Mouse (Mus musculus) CH12.LX (cell line): Measurements from ENCODE around the gene Arhgef6. TPM values are rescaled to one million over a fixed set of nuclear protein-coding genes. Genes with fewer than 3 reads are reported as not detected.
A peak's percentile ranks its signal among the peaks of the same experiment; 100 is the strongest.

ENCODE experiments used
- DNase-seq: peaks from one replicate; pipeline ENCODE4 v3.0.0-alpha.2; 2013; ENCODE audit errors: extremely low read depth
- H3K27ac ChIP-seq: 2 replicates; pipeline ENCODE4 v1.5.1; 2012; ENCODE audit warnings: low read depth, mild to moderate bottlenecking, control low read depth, moderate library complexity; ENCODE audit not compliant: insufficient read depth
- H3K27me3 ChIP-seq: replicated peaks from 2 replicates; pipeline ENCODE3; 2012; ENCODE audit warnings: inconsistent platforms
- H3K36me3 ChIP-seq, 2 experiments: replicated peaks in 1 of 2; 2 replicates each; pipeline versions ENCODE3 to v1.6.1; 2012; ENCODE audit warnings: inconsistent platforms in 1 of 2, low read length in 1 of 2, mild to moderate bottlenecking in 1 of 2, mixed read lengths in 1 of 2, moderate library complexity in 1 of 2; ENCODE audit not compliant: control insufficient read depth in 1 of 2, insufficient read depth in 1 of 2
- H3K4me1 ChIP-seq, 2 experiments: 2 replicates each; pipeline ENCODE4 v1.6.1; 2012; ENCODE audit warnings: inconsistent platforms in 1 of 2, moderate library complexity in 1 of 2; ENCODE audit not compliant: insufficient read depth in 2 of 2, control insufficient read depth in 1 of 2
- H3K4me2 ChIP-seq: 2 replicates; pipeline ENCODE4 v1.6.1; 2012; ENCODE audit warnings: low read depth, mild to moderate bottlenecking, control low read depth; ENCODE audit not compliant: poor library complexity, insufficient read depth, severe bottlenecking
- H3K4me3 ChIP-seq, 3 experiments: fragments of 150-350 bp in 1 of 3; sonication (generic) in 1 of 3; replicated peaks in 1 of 3; 2 replicates each; pipeline versions ENCODE3 to v1.5.1; 2011 to 2012; ENCODE audit warnings: low read depth in 2 of 3, low read length in 2 of 3, mild to moderate bottlenecking in 2 of 3, moderate library complexity in 2 of 3, control low read depth in 1 of 3, improper control_type of control experiment in 1 of 3, inconsistent platforms in 1 of 3, mixed read lengths in 1 of 3; ENCODE audit not compliant: poor library complexity in 1 of 3
- H3K79me2 ChIP-seq: replicated peaks from 2 replicates; pipeline ENCODE4 v1.6.1; 2012; ENCODE audit warnings: mild to moderate bottlenecking, moderate library complexity; ENCODE audit not compliant: control insufficient read depth, poor library complexity, insufficient read depth, severe bottlenecking; ENCODE audit errors: extremely low read depth
- H3K9ac ChIP-seq: 2 replicates; pipeline ENCODE4 v1.6.1; 2012; ENCODE audit warnings: low read depth, mild to moderate bottlenecking, control low read depth, moderate library complexity; ENCODE audit not compliant: insufficient read depth
- H3K9me3 ChIP-seq: replicated peaks from 2 replicates; pipeline ENCODE3; 2012; ENCODE audit warnings: low read length, inconsistent platforms, mixed read lengths
- CHD1 ChIP-seq: IDR thresholded peaks from 2 replicates; pipeline ENCODE4 v1.6.1; 2012; ENCODE audit warnings: low read depth, low read length, improper control_type of control experiment, inconsistent platforms
- CHD2 ChIP-seq: IDR thresholded peaks from 2 replicates; pipeline ENCODE4 v1.6.1; 2011; ENCODE audit warnings: low read length, improper control_type of control experiment
- CTCF ChIP-seq, 2 experiments: IDR thresholded peaks in 1 of 2; conservative IDR thresholded peaks in 1 of 2; 2 replicates each; pipeline ENCODE4 v1.5.1; 2011 to 2012; ENCODE audit warnings: low read depth in 2 of 2, low read length in 2 of 2, improper control_type of control experiment in 1 of 2, inconsistent platforms in 1 of 2, mild to moderate bottlenecking in 1 of 2, moderate library complexity in 1 of 2
- E2F4 ChIP-seq: IDR thresholded peaks from 2 replicates; pipeline ENCODE4 v1.6.1; 2011; ENCODE audit warnings: low read depth, low read length, improper control_type of control experiment; ENCODE audit not compliant: insufficient replicate concordance
- ETS1 ChIP-seq: conservative IDR thresholded peaks from 2 replicates; pipeline ENCODE4 v1.6.1; 2012; ENCODE audit warnings: low read depth, mild to moderate bottlenecking, inconsistent platforms, low read length, improper control_type of control experiment, moderate library complexity
- GABPA ChIP-seq: IDR thresholded peaks from 2 replicates; pipeline ENCODE4 v1.6.1; 2012; ENCODE audit warnings: low read depth, low read length, improper control_type of control experiment, inconsistent platforms; ENCODE audit not compliant: insufficient replicate concordance
- IRF4 ChIP-seq: IDR thresholded peaks from 2 replicates; pipeline ENCODE4 v1.6.1; 2014; ENCODE audit warnings: low read depth, mild to moderate bottlenecking, inconsistent platforms, low read length, improper control_type of control experiment
- JUN ChIP-seq: IDR thresholded peaks from 2 replicates; pipeline ENCODE4 v1.6.1; 2011; ENCODE audit warnings: low read depth, mild to moderate bottlenecking, low read length, improper control_type of control experiment, moderate library complexity; ENCODE audit not compliant: insufficient read depth
- KAT2A ChIP-seq: IDR thresholded peaks from 2 replicates; pipeline ENCODE4 v1.6.1; 2012; ENCODE audit warnings: low read length, improper control_type of control experiment, inconsistent platforms; ENCODE audit not compliant: insufficient replicate concordance
- MAX ChIP-seq: IDR thresholded peaks from 2 replicates; pipeline ENCODE4 v1.6.1; 2011; ENCODE audit warnings: low read length, improper control_type of control experiment
- MAZ ChIP-seq: IDR thresholded peaks from 2 replicates; pipeline ENCODE4 v1.6.1; 2012; ENCODE audit warnings: low read depth, mild to moderate bottlenecking, inconsistent platforms, low read length, improper control_type of control experiment, moderate library complexity
- MXI1 ChIP-seq: IDR thresholded peaks from 2 replicates; pipeline ENCODE4 v1.6.1; 2011; ENCODE audit warnings: mild to moderate bottlenecking, low read depth, low read length, improper control_type of control experiment
- MYC ChIP-seq: IDR thresholded peaks from 2 replicates; pipeline ENCODE4 v1.6.1; 2011; ENCODE audit warnings: low read depth, mild to moderate bottlenecking, improper control_type of control experiment, low read length
- NRF1 ChIP-seq: IDR thresholded peaks from 2 replicates; pipeline ENCODE4 v1.6.1; 2014; ENCODE audit warnings: low read depth, mild to moderate bottlenecking, inconsistent platforms, low read length, improper control_type of control experiment, moderate library complexity
- PAX5 ChIP-seq: IDR thresholded peaks from 2 replicates; pipeline ENCODE4 v1.6.1; 2012; ENCODE audit warnings: low read length, inconsistent platforms, mixed read lengths
- POLR2A ChIP-seq: IDR thresholded peaks from 2 replicates; pipeline ENCODE4 v1.6.1; 2011; ENCODE audit warnings: low read depth, mild to moderate bottlenecking, improper control_type of control experiment, low read length
- RAD21 ChIP-seq: IDR thresholded peaks from 2 replicates; pipeline ENCODE4 v1.6.1; 2011; ENCODE audit warnings: low read depth, mild to moderate bottlenecking, low read length, improper control_type of control experiment, moderate library complexity
- RCOR1 ChIP-seq: conservative IDR thresholded peaks from 2 replicates; pipeline ENCODE4 v1.6.1; 2012; ENCODE audit warnings: low read depth, mild to moderate bottlenecking, inconsistent platforms, low read length, improper control_type of control experiment
- SIN3A ChIP-seq: IDR thresholded peaks from 2 replicates; pipeline ENCODE4 v1.6.1; 2012; ENCODE audit warnings: low read length, improper control_type of control experiment, inconsistent platforms
- SMC3 ChIP-seq: IDR thresholded peaks from 2 replicates; pipeline ENCODE4 v1.6.1; 2011; ENCODE audit warnings: low read depth, low read length, improper control_type of control experiment
- TBP ChIP-seq: conservative IDR thresholded peaks from 2 replicates; pipeline ENCODE4 v1.6.1; 2011; ENCODE audit warnings: low read depth, low read length, improper control_type of control experiment
- TCF12 ChIP-seq: IDR thresholded peaks from 2 replicates; pipeline ENCODE4 v1.6.1; 2014; ENCODE audit warnings: low read depth, mild to moderate bottlenecking, inconsistent platforms, low read length, improper control_type of control experiment
- USF2 ChIP-seq: conservative IDR thresholded peaks from 2 replicates; pipeline ENCODE4 v1.6.1; 2011; ENCODE audit warnings: low read depth, low read length, improper control_type of control experiment
- ZC3H11A ChIP-seq: IDR thresholded peaks from 2 replicates; pipeline ENCODE4 v1.6.1; 2012; ENCODE audit warnings: low read depth, mild to moderate bottlenecking, inconsistent platforms, low read length, improper control_type of control experiment
- ZNF384 ChIP-seq: IDR thresholded peaks from 2 replicates; pipeline ENCODE4 v1.6.1; 2012; ENCODE audit warnings: low read depth, low read length, improper control_type of control experiment, inconsistent platforms
- dilution Hi-C: fragments of 300-500 bp; cut with MboI; formaldehyde crosslinking; loops from 2 replicates; pipeline ENCODE4 v1.14.3; 2020; ENCODE audit warnings: low sequenced_read_pairs; ENCODE audit not compliant: extremely low pct_unique_long_range_greater_than_20kb, extremely low pct_ligation_motif_present
- in situ Hi-C: fragments of 300-500 bp; cut with MboI; formaldehyde crosslinking; loops from 3 replicates; pipeline ENCODE4 v1.14.3; 2019; ENCODE audit warnings: low sequenced_read_pairs, low pct_ligation_motif_present, low pct_unique_long_range_greater_than_20kb, mixed read lengths
- polyA plus RNA-seq: library from polyadenylated mRNA; unstranded; fragments of >175 nt; gene quantifications from 2 replicates; pipeline ENCODE4 v1.2.1, GENCODE M21; 2012; ENCODE audit warnings: low read depth; ENCODE audit not compliant: insufficient read length
- total RNA-seq, 2 experiments: library from RNA; depleted of rRNA; stranded (reverse); fragments of 300-350 nt in 1 of 2; fragments of >200 nt in 1 of 2; gene quantifications; 2 replicates each; pipeline ENCODE4 v1.2.3; 2012 to 2014

Gene Arhgef6
- total and polyA plus RNA-seq, 3 experiments = 69.8 to 206 (median 162) TPM

GRCm38 (mm10) chrX:57238572-57238971 lies 100.0 kb downstream of the Arhgef6 start:
- H3K9me3 ChIP-seq = peaks cover 4% of the 10 kb centered on the region
- no peak overlapping the region for H3K4me2 ChIP-seq
- DNase-seq = no peak
- dilution Hi-C loops (no loop called here), in situ Hi-C loops (no loop called here)
- H3K4me3 ChIP-seq = no peak overlapping the region
- H3K36me3 ChIP-seq = peaks cover 29 to 69% of the 10 kb centered on the region in 2 experiments
- H3K27ac ChIP-seq = no peak overlapping the region
- no peaks in the 10 kb centered on the region for H3K79me2 ChIP-seq
- H3K9ac ChIP-seq = no peak overlapping the region
- TF ChIP-seq SIN3A (no peak), MXI1 (no peak), TBP (no peak), GABPA (no peak), CHD2 (no peak), SMC3 (no peak), USF2 (no peak), IRF4 (no peak), ZC3H11A (no peak), JUN (no peak), ZNF384 (no peak), NRF1 (no peak), MAZ (no peak), POLR2A (no peak), MYC (no peak), KAT2A (no peak), TCF12 (no peak)
- no peaks in the 10 kb centered on the region for H3K27me3 ChIP-seq
- H3K4me1 ChIP-seq = no peaks in the 10 kb centered on the region

GRCm38 (mm10) chrX:57235982-57236381 lies 102.5 kb downstream of the Arhgef6 start:
- no peak overlapping the region for H3K27ac ChIP-seq
- no peak overlapping the region for H3K4me3 ChIP-seq
- H3K27me3 ChIP-seq = no peaks in the 10 kb centered on the region
- H3K79me2 ChIP-seq = no peaks in the 10 kb centered on the region
- DNase-seq = no peak
- H3K9me3 ChIP-seq = peaks cover 4% of the 10 kb centered on the region
- H3K36me3 ChIP-seq = peaks cover 42 to 81% of the 10 kb centered on the region in 2 experiments
- H3K4me1 ChIP-seq = no peaks in the 10 kb centered on the region
- H3K4me2 ChIP-seq = no peak overlapping the region
- in situ Hi-C loops = no loop called here
- no peak overlapping the region for H3K9ac ChIP-seq
- dilution Hi-C loops = no loop called here
- no peak for TF ChIP-seq SIN3A
- no peak for TF ChIP-seq KAT2A
- TF ChIP-seq PAX5 = no peak
- TF ChIP-seq CHD2 = no peak
- peak; percentile 32 for TF ChIP-seq RAD21
- TF ChIP-seq SMC3 = peak; percentile 44
- no peak for TF ChIP-seq E2F4
- TF ChIP-seq ZNF384 = no peak
- TF ChIP-seq MXI1 = no peak
- TF ChIP-seq CHD1 = no peak
- no peak for TF ChIP-seq RCOR1
- TF ChIP-seq ETS1 = no peak
- TF ChIP-seq MAX = no peak
- peak; percentile 14 to 48; a peak in 2 of 4 replicates for TF ChIP-seq CTCF (conservative IDR thresholded peaks at IDR 0.05 in 1 of 2, IDR thresholded peaks at IDR 0.05 in 1 of 2; ENCODE audit: low read depth in 2 of 2, low read length in 2 of 2)
